Mouse (Mus musculus): ENCODE measurements around the gene Ms4a4a.
"Not testable (repeated sequence)": the region's sequence is repeated elsewhere in the genome, so short reads cannot be mapped to it uniquely, and the experiment has no call there.

- not testable (repeated sequence) for TF ChIP-seq CTCF, EP300 (IDR thresholded peaks at IDR 0.05; ENCODE audit: low read depth)
Observed at GRCm38 (mm10) chr19:11418865-11419264, 43.5 kb downstream of the Ms4a4a start.
